Mouse (Mus musculus): ENCODE measurements around the gene Gm29609. TPM values are rescaled to one million over a fixed set of nuclear protein-coding genes. Genes with fewer than 3 reads are reported as not detected.

Gene Gm29609
- total RNA-seq, 2 experiments from 2014 or later, result 0.28 to 0.50 TPM

Other genes starting within 250 kb of the Gm29609 start
- gene Cgref1, start 234.3 kb downstream of the Gm29609 start, total RNA-seq (2021), result 1 to 10 TPM; 3.0 to 3.9 TPM
- 10 to 100 TPM; 70.5 to 78.2 TPM for gene Preb, start 219.6 kb downstream of the Gm29609 start, total RNA-seq (2021)
- gene Tcf23, start 211.2 kb downstream of the Gm29609 start, total RNA-seq (2021), result under 1 TPM; 0.07 to 0.21 TPM
- 10 to 100 TPM; 45.3 to 45.4 TPM for gene Atraid, start 131.6 kb downstream of the Gm29609 start, total RNA-seq (2021)
- 1 to 10 TPM; 4.3 to 5.7 TPM for gene Slc5a6, start 131.0 kb downstream of the Gm29609 start, total RNA-seq (2021)
- 10 to 100 TPM; 21.0 to 24.9 TPM for gene Cad, start 125.1 kb downstream of the Gm29609 start, total RNA-seq (2021)
- not detected for gene Dnajc5g, start 73.6 kb downstream of the Gm29609 start, total RNA-seq (2021)
- gene Slc30a3, start 71.7 kb downstream of the Gm29609 start, total RNA-seq (2021), result under 1 TPM in 1 of 2 experiments, not detected in 1; 0.09 TPM
- 100 to 1,000 TPM; 438 to 512 TPM for gene Trim54, start 63.2 kb downstream of the Gm29609 start, total RNA-seq (2021)
- gene Ucn, start 41.1 kb downstream of the Gm29609 start, total RNA-seq (2021), result not detected
- gene Mpv17, start 25.7 kb downstream of the Gm29609 start, total RNA-seq (2021), result 10 to 100 TPM; 18.8 to 22.0 TPM
- 10 to 100 TPM; 20.7 to 20.9 TPM for gene Gtf3c2, start 233 bp upstream of the Gm29609 start, total RNA-seq (2021)
- 10 to 100 TPM; 29.1 to 30.8 TPM for gene Snx17, start 13.3 kb upstream of the Gm29609 start, total RNA-seq (2021)
- gene Eif2b4, start 13.5 kb upstream of the Gm29609 start, total RNA-seq (2021), result 10 to 100 TPM; 42.9 to 46.8 TPM
- 1 to 10 TPM; 6.0 to 7.2 TPM for gene Zfp513, start 22.4 kb upstream of the Gm29609 start, total RNA-seq (2021)
- gene Ppm1g, start 40.8 kb upstream of the Gm29609 start, total RNA-seq (2021), result 10 to 100 TPM; 37.8 to 43.9 TPM
- gene Nrbp1, start 61.0 kb upstream of the Gm29609 start, total RNA-seq (2021), result 10 to 100 TPM; 50.3 to 54.9 TPM
- not detected for gene Gm9970, start 61.3 kb upstream of the Gm29609 start, total RNA-seq (2021)
- gene Krtcap3, start 71.8 kb upstream of the Gm29609 start, total RNA-seq (2021), result 1 to 10 TPM; 1.9 to 2.1 TPM
- 10 to 100 TPM; 26.2 to 26.9 TPM for gene Ift172, start 111.2 kb upstream of the Gm29609 start, total RNA-seq (2021)
- gene Fndc4, start 116.2 kb upstream of the Gm29609 start, total RNA-seq (2021), result 1 to 10 TPM; 1.5 to 1.6 TPM
- not detected for gene Gckr, start 117.5 kb upstream of the Gm29609 start, total RNA-seq (2021)